Mouse (Mus musculus): ENCODE results near the gene Chia1.

DNA sequence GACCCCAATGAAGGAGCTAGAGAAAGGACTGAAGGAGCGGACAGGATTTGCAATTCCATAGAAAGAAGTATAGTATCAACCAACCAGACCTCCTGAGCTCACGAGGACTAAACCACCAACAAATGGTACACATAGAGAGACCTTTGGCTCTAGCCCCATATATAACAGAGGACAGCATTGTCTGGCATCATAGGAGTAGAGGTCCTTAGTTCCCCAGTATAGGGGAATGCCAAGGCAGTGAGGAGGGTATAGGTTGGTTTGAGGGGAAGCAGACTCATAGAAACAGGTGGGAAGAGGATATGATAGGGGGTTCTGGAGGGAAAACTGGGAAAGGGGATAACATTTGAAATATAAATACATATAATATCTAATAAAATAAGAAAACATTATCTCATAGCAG, 41.4 kb downstream of the Chia1 start:
- TF ChIP-seq CTCF (IDR thresholded peaks at IDR 0.05; ENCODE audit: control insufficient read depth, insufficient read depth, low read length): no peak
- TF ChIP-seq POLR2A (IDR thresholded peaks at IDR 0.05; ENCODE audit: borderline replicate concordance, control insufficient read depth, low read depth, low read length): no peak
